Mouse (Mus musculus) brain, embryonic 18.5 days (tissue): ENCODE data around the gene Gm20795.
"Not testable (repeated sequence)": the region's sequence is repeated elsewhere in the genome, so short reads cannot be mapped to it uniquely, and the experiment has no call there.

Source experiments
- DNase-seq: peaks from one replicate; pipeline ENCODE4 v3.0.0-alpha.2; 2012; ENCODE audit warnings: low read depth, low spot score

Gene Gm20795

DNA sequence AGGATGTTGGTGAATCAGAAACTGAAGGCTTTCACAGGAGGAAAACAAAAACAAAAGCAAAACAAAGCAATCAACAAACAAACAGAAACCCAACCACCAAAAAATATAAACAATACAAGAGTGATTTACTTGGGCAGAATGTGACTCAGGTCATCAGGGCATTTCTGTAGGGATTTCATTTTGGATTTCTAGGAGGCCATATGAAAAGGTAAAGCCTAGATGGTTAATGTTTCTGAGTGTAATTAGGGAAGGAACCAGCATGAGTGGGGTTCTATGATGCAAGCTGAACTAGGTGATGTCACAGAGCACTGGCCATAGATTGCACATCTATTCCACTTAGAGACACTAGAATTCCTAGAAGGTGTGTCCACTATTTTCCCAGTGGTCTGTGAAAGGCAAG lies at the start of gene Gm20795:
Gm20795 (plus strand) TSS at position 301 of the 400 bp plus-strand sequence.
- not testable (repeated sequence) for DNase-seq

DNA sequence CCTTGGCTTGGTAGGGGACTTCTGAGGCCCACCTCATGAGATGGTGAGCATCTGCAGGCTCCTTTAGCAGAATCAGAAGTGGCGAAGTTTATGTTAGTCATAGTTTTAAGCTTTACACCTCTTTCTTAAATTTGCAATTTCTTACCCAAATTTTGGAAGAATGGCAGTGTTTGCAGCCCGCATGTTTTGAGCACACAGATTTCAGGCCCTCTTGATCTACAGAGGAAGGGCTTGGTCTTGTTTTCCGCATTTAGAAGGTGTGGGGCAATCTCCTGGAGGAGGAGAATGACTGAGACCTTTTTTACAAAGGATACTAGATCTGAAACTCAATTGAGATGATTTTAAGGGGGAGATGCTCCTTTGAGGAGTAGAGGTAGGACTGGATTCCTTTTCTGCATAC lies 29.0 kb upstream of the Gm20795 start, which contains the start of gene Gm21797:
Gm21797 (minus strand) TSS at position 101 of the 400 bp plus-strand sequence.
- DNase-seq: not testable (repeated sequence)
